Mouse (Mus musculus) heart, postnatal 4 days (tissue): ENCODE data around the gene Laptm5. TPM values are rescaled to one million over a fixed set of nuclear protein-coding genes. Genes with fewer than 3 reads are reported as not detected.

ENCODE experiments used
- DNase-seq: peaks from one replicate; pipeline ENCODE4 v3.0.0; 2021
- total RNA-seq, 2 experiments: library from RNA; stranded (reverse); gene quantifications; 2 replicates each; pipeline ENCODE4 v1.2.3; 2021

Laptm5 gene
- total RNA-seq: 10 to 100 TPM; 10.1 to 13.4 TPM

DNA sequence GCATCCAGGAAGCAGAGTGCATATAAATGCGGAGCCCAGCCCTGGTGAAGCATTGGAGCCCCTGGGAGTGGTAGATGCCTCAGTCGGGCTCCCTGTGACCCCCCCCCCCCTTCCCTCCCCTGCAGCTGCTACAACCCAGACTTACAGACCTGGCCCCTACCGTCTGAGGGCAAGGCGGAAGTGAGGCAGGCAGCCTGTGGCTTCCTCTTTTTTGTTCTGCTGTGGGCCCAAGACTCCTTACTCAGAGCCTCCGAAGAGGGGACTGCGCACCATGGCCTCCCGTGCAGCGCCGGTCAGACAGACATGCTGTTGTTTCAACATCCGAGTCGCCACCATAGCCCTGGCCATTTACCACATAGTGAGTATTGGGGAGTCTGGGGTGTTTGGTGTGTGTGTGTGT is at the start of gene Laptm5:
TSS of gene Laptm5 (plus strand) at position 49 of the 400 bp plus-strand sequence.
- no peak for DNase-seq

DNA sequence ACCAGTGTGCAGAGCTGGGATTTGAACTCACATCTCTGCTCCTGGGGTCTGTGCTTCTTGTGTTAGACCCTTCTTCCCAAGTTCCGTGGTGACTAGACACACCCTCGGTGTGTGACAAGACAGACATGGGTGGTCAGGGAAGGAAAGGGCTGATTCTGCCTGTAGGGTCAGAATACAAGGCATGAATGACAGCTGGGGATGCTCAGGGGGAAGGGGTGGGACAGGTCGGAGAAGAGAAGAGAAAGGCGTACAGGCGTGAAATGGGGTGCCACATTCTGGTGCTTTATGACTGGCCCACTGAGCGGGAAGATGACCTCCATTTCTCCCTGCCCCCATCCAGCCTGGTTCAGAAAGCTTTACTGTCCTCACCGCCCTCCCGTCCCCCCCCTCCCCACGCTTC is 47.5 kb upstream of the Laptm5 start:
- no peak for DNase-seq

DNA sequence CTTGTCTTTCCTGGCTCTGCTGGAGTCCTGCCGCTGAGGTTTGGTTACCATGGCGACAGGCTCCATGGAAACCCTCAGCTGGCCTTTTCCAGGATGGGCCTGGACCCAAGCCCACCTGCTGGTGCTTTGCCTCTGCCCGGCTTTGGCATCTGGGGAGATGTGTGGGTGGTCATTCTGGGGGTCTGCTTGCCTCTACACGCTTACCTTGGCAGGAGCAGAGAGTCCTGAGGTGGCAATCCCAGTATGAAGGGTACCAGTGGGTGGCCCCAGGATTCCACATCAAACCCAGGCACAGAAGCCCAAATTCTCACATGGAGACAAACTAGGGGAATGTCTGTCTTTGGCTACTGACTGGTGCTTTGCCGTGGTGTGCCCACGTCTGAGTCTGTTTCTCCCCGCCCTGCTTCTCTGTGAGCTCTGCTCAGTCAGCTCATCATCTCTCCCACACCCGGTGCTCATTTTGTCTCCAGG is 47.0 kb upstream of the Laptm5 start:
- DNase-seq: peak; percentile 32

DNA sequence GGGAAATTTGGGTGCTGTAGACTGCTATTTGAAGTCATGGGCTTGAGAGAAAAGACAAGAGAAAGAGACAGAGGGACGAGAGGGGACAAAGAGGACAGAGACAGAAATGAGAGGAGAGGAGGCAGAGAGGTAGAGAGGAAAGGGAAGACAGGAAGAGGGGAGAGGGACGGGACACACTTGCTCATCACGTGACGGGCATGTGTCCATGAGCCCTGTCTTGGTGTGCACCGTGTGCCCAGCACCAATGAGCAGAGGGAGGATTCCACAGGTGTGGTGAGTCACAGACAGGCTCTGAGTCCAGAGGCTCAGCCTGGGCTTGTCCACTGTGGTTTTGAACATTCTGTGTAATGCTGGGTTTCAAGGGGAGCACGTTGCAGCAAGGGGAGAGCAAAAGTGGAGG is 45.0 kb upstream of the Laptm5 start:
- DNase-seq: no peak

DNA sequence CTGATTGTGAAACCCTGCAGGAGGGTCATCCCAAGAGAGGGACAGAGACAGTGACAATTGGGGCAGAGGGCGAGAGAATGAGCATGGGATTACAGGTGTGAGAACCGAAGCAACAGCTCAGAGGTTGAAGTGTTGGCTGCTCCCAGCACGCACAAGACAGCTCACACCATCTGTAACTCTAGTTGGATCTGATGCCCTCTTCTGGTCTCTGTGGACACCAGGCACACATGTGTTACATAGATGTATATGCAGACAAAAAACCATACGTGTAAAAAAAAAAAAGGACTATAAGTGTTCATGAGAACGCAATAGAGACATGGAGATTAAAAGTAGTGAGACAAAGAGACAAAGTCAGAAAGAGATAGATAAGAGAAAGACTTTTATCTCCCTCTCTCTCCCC is 44.1 kb upstream of the Laptm5 start:
- DNase-seq: no peak

DNA sequence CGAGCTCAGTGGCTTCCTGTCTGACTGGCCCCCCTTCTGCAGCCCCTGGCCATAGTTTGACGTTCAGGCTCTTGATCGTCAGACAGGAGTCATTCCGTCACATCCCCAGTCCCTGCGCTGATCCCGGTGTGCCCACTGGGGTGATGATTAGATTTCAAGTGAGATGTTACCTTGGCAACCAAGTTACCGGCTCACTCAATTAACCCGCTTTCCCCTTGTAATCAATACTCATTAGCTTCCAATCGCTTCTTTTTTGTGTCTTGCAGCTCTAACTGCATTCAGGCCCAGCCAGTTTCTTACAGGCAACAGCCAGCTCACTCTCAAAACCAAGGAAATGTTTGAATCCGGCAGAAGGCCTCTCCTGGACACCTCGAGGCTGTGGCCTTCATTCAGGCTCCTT is 40.5 kb upstream of the Laptm5 start:
- no peak for DNase-seq

DNA sequence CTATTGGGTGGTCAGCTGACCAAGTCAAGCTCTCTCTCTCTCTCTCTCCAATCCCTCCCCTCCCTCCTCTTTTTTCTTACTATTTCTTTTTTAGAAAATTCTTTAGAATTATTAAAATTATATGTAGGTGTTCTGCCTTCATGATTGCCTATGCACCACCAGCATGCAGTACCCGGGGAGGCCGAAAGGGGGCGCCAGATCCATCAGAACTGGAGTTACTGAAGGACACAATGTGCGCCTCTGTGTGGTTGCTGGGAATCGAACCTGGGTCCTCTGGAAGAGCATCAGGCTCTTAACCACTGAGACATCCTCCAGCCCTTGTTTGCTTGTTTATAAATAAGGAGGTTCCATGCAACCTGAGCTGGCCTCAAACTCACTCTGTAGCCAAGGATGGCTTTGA is 39.5 kb upstream of the Laptm5 start:
- no peak for DNase-seq

DNA sequence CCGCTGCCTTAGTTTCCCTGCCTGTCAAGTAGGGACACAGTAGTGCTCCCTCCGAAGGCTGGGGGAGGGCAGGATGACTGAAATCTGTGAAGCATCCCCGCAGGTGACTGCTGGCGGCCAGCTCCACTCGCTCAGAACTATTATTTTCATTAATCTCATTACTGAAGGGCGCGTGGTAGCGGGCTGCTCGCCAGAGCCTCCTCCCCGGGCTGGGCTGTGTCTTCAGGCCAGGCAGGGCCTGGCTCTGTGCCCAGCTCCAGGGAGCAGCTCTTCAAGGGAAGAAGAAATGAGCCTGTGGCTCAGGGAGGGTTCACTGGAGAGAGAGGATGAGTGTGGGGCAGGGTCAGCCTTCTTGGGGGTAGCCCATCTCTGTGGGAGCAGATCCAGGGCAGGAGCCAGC is 38.3 kb upstream of the Laptm5 start:
- DNase-seq: peak; percentile 88

DNA sequence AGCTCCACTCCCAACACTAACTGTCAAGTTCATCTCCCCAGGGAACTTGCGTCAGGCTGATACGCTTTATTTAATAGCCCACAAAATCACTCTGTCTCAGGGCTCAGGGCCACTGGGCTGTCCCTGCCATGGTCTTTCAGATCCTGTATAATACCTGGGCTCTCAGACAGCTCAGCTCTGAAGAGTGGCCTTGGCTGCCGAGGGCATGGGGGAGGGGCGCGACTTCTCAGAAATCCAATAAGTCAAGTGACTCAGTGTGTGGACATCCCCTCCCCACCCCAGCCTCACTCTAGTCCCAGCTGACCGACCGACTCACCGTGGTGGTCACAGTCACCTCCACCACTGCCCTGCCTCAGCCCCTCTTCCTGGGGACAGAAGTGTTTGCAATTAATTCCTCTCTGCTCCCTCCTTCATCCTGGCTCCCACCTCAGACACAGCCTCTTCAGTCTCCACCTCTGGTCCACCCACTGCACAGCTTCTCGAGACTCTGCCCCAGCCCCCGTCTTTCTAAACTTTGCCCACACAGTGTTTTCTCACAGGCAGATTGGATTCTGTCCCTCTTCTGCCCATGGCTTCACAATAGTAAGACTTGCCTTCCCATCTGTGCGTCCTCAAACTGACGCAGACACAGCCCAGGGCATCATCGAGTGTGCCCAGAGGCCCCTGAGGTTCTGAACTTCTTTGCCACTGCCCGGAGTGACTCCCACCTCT is 36.8 kb upstream of the Laptm5 start:
- no peak for DNase-seq

DNA sequence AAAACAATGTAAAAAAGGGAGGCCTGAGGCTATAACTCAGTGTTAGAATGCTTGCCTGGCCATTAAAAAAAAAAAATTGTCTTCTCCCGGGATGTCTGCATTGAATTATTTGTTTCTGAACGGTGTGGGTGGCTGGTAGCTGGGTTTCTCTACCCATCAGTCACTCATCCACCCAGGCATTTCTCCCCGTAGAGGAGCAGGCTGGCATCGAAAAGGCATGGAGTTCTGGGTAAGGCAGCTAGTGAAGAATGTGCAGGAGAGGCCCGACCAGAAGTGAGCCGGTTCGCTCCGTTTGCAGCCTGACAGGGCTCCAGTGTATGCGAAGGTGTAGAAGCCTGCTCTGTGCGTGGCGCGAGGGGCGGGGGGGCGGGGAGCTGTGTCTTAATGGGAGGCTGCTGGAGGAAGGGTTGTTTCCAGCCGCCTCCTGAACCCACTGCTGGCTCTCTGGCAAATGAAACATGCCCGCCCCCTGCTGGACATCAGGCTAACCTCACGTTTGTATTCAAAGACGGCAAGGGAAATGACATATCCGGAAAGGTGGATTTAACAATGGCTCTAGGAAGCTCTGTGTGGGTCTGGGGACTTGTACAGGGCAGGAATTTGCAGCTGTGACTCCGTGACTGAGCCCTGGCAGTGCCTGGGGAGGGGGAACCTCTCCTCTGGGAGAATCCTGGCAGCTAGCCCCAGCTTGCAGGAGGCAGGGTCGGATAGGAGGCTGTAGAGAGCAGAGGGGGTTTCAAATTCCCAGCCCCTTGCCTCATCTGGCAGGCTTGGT is 34.5 kb upstream of the Laptm5 start:
- DNase-seq: peak; percentile 95

DNA sequence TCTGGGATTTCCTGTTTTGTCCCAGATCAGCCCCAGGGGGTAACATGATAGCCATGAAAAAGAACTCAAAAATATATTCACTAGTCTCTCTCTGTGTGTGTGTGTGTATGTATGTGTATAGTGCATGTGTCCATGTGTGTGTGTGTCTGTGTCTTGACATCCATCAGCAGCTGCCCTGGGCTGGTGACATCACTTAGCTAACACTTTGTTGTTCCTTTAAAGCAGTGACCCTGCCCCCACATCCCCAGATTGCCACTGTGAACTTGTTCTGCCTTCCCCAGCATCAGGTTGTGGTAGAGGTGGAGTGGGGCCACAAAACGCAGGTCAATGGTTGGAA is 33.9 kb upstream of the Laptm5 start:
- no peak for DNase-seq

DNA sequence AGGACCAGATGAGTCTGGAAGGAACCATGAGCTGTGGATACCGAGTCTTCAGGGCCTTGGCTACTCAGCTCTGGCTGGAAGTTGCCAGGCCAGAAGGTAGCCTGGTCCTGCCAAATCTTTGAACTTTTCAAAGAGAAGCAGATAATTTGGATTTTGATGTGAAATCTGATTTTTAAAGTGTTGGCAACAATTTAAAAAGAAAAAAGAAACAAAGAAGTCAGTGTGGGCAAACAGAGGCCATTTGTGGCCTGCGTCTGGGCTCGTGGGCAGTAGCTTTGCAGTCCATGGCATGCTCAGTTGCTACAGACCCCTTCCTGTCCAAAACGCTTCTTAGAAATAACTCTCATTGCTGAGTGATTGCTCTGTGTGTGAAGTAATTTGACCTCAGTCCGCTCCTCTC is 31.6 kb upstream of the Laptm5 start:
- no peak for DNase-seq

DNA sequence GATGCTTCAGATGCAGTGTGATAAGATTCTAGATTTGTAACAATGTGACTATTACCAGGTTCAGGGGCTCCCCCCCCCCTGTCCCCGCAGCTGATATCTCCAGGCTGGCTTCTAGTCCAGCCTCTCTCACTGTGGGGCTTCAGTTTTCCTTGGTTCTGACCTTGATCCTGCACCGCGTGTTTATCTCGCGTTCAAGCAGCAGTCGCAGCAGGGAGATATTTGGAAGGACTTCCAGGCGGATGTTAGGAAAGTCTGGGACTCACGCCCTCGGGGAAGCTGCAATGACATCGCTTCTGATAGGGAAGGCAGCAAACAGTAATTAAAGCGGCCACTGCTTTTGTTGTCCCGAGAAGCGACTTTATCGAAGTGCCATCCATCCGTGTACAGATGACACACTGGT is 30.2 kb upstream of the Laptm5 start:
- DNase-seq: no peak

DNA sequence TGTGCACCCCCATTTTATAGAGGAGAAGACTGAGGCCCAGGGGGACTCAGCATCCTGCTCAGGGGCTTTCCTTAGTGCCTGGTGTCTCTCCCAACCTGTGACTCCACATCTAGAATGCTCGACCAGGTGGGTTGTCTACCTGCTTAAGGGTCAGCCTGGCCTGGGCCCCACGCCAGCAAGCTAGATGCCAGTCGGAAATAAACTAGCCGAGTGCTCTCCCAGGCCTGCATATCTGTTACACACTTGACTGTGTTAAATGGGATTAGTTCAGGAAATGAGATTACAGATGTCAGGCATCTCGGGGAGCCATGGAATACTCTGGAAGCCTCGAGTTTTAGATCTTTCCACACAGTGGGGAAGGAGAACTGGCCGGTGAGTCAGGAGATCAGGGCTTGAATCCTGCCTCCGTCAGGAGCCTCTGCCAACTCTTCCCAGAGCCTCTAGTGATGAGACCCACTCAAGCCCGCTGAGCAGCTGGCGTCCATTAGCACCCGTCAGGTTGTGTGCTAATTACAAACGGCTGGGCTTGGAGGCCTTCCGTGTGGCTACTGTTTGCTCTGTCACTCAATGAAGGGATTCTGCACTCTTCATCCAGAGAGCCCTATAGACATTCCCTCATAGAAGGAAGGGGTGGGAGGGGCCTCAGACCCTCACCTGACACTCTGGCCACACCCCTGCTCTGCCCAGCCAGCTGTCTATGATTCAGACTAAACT is 28.9 kb upstream of the Laptm5 start:
- no peak for DNase-seq

DNA sequence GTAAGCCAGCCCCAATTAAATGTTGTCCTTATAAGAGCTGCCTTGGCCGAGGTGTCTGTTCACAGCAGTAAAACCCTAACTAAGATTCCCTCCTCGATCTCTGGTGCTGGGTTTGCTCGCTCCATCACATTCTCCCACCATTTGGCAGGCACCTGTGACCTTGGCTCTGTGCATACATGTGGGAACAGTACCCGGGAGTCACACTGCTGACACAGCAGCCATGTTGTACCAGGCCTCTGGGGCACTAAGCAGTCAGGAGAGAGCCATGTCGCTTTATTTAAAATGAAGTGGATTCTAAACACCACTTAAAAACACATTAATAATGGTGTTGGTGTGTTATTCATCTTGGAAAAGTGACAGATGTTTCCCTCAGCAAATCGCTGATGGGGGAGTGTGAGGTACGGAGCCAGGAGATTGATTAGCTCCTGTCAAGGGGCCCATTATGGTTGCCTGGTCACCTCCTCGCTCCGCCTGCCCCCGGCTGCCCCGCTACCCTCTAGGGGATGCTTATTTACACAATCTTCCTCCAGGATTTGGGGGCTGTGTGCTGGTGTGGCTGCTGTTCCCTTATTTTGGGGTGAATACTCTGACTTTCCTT is 25.7 kb upstream of the Laptm5 start:
- no peak for DNase-seq

DNA sequence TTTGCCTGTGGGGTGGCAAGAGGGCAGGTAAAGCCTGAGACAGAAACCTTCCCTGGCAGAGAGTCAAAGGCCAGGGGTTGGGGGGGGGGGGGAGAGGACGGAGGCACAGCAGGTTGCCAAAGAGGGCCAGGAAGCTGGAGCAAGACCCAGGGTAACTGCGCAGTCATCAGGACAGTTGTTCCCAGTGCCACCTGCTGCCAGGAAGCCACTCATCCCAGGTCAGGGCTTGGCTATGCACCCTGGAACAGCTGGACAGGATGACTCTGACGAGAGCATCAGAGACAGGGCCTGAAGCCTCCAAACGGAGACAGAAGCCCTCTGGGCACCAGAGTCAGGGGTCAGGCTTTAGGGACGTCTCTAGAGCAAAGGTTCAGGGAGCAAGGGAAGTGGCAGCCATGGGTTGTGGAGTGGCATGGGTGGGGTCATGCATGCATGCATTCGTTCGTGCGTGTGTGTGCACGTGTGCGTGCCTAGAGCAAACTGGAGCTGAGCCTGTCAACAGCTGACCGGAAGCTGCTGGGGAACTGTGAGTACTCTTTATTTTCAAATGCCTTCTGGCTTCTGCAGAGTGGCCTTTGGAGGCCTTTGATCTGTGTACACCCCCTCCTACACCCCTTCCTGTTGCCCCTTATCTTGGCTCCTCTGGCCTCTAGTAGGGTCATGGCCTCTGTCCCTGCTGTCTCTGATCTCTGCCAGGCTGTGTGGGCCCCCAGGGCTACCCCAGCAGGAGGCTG is 23.0 kb upstream of the Laptm5 start:
- no peak for DNase-seq

DNA sequence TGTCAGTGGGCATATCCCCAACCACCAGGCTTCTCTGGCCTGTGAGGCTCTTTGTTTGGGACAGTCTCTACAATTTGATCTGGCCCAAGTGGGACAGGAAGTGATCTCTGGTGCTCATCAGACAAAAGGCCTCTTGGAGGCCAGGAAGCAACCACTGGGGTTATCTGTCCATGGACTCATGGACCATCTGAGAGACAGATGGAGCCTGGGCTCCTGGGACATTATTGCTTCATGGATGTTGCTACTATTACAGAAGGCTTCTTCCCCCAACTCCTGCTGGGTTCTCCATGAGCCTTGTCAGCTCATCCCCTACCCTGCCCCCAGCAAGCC is 22.4 kb upstream of the Laptm5 start:
- no peak for DNase-seq

DNA sequence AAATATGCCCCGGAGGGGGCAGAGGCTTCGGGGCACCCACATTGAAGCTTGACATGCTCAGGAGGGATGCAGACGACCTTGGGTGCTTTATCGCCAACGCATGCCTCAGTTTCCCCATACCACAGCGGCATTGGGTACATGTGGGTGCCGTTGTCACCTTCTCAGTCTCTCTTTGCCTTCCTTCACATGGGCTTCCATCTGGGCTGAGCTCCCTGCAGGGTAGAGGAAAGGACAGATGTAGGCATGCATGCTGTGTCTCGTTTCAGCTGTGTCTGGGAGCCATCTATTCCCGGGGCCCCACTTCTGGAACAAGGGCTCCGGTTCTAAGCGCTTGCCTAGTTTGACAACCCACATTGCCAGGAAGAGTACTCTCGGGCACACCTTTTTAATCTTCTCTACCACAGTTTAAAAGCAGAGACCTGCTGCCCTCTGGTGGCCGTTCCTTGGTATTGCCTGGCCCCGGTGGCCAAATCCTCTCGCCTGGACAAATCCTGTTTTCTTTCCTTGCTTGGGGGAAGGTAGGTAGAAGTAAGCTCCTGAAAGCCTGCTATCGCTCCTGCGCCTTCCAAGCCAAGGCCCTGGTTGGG is 20.8 kb upstream of the Laptm5 start:
- peak; percentile 87 for DNase-seq

DNA sequence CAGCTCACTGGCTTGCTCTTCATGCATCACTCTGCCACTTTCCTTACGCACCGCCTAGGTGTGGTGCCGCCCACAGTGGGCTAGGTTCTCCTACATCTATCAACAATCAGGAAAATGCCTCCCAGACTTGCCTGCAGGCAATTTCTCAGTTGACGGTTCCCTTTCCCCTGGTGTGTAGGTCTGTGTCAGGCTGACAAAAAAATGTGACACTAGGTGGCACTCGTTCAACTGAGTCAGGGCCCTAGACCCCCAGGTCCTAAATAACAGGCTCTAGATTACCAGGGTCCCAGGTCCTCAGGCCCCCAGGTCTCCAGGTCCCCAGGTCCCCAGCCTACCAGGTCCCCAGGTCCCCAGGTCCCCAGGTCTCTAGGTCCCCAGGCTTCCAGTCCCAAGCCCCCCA is 19.2 kb upstream of the Laptm5 start:
- no peak for DNase-seq

DNA sequence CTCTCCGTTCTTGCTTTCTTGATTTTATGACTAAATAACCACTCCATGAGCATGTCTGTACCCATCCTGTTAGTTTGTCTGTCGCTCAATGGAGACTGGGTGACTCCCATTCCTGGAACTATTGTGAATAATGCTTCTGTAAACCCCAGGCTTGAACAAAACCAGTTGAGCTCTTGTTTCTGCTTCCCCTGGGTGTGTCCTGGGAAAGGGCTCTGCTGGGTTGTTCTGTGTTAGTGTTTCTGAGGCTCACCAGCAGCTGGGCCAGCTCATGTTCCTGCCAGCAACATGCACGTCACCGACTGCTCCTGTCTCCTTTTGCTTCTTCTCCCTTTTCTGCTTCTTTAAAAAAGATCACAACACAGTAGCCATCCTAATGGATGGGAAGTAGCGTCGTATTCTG is 17.2 kb upstream of the Laptm5 start:
- no peak for DNase-seq

DNA sequence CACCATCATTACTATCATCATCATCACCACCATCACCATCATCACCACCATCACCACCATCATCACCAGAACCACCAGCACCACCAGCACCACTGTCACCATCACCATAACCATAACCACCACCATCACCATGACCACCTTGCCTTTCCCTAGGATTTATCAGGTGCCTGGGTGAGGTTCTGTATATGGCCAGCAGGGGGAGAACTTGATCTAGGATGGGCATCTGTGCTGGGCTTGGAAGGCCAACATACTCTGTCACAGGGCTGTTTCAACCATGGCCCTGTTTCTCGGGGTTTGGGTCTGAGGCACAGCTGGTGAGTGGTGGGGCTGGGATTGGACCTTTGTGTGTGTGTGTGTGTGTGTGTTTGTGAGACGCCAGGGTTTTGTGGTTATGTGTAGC is 16.6 kb upstream of the Laptm5 start:
- peak; percentile 73 for DNase-seq

DNA sequence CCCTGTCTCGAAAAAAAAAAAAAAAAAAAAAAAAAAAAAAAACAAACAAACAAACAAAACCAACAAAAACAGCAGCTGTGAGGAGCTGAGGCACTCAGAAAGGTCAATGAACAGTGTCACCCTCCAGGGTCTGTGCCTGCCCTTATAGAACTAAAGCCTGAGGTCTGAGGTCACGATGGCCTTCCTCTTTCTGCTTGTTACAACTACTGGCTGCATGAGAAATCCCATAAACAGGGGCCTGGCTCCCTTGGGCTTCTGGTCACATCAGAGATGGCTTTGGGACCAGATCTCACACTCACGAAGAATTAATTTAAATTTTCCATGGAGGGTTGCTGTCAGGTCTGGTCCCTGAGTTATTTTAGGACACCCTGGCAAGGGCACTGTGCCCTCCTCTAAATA is 13.5 kb upstream of the Laptm5 start:
- DNase-seq: no peak
